Mouse (Mus musculus) heart, adult 8-10 months (tissue): ENCODE measurements around the gene Rnls. TPM values are rescaled to one million over a fixed set of nuclear protein-coding genes. Genes with fewer than 3 reads are reported as not detected.

Experiments used
- DNase-seq: peaks from one replicate; pipeline ENCODE4 v3.0.0; 2022; ENCODE audit warnings: low spot score
- total RNA-seq, 4 experiments: library from RNA; stranded (reverse); gene quantifications; 2 replicates each; pipeline ENCODE4 v1.2.4; 2022

Rnls gene
- total RNA-seq, 4 experiments from 2014 or later, result 12.7 to 13.9 (median 13.4) TPM

GRCm38 (mm10) chr19:33201181-33201580, 190.9 kb downstream of the Rnls start:
- no peak for DNase-seq

- peak; percentile 7 for DNase-seq
Measured at GRCm38 (mm10) chr19:33192064-33192463, 200.0 kb downstream of the Rnls start.

DNA sequence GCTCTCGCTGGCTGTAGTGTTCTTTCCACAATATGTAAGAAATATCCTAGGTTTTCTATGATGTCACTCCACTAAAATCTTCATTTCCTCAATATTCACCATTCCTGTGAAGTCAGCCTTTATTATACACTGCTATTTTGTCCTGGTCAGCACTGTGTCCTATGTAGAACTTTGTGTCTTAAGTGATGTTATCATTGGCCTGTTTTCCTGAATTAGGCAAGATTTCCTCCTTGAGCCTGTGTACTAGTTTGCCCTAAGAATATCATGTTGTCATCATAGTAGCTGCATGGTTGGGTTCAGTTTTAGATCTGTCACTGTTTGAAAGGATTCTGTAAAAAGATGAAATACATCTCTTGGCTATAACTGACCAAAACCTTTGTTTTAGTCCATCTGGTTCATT, 203.3 kb downstream of the Rnls start:
- peak; percentile 32 for DNase-seq

- no peak for DNase-seq
Measured at GRCm38 (mm10) chr19:33179595-33179994, 212.5 kb downstream of the Rnls start.

GRCm38 (mm10) chr19:33178866-33179265, 213.2 kb downstream of the Rnls start:
- no peak for DNase-seq

- no peak for DNase-seq
Measured at GRCm38 (mm10) chr19:33178367-33178766, 213.7 kb downstream of the Rnls start.

DNA sequence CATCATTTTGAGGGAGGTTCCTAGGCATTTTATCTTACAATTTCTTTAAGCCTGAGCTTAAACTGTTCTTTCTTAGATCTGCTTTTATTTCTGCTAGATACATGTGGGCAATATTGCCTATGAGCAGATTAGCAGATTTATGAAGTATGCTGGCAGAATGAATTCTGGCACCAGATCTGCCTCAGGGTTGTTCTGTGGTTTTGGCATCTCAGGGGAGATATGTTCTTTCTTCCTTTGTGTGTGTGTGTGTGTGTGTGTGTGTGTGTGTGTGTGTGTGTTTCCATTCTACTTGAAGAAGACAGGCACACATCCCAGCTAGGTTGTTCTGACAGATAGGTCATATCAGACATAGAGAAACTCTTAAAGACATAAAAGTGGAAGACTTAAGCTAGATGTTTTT, 218.1 kb downstream of the Rnls start:
- DNase-seq, result no peak

- no peak for DNase-seq
Measured at GRCm38 (mm10) chr19:33169881-33170280, 222.2 kb downstream of the Rnls start.

GRCm38 (mm10) chr19:33167528-33168264, 224.4 kb downstream of the Rnls start:
- no peak for DNase-seq

DNA sequence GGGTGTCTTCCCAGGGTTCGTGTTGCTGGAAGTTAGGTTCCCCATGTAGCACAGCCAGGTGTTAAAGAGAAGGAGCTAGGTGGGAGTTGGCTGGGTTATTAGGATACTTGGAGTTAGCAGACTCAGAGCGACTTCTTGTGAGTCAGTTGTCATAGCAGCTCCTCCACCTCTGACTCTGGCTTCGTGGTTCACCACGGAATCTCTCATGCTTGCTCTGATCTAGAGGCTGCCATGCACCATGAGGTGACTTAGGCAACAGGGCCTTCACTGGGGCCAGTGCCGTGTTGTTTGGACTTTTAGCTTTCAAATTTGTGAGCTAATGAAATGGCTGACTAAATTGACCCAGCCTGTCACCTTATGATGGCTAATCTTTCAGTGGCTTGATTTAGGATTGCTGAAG, 227.3 kb downstream of the Rnls start:
- no peak for DNase-seq

DNA sequence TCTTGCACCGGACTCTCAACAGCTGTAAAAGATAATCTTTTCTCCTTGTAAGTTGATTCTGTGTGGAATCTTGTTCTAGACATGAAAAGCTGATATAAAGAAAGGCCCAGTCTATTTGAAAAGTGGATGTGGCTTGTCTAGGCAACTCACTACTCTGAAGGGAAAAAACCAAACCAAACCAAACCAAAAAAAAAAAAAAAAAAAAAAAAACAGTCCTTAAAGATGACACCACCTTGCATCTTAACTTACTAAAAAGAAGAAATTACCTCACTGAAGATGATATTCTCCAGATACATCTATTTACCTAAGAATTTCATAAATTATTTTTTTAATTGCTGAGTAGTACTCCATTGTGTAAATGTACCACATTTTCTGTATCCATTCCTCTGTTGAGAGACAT, 230.2 kb downstream of the Rnls start:
- no peak for DNase-seq

GRCm38 (mm10) chr19:33159897-33160296, 232.2 kb downstream of the Rnls start:
- no peak for DNase-seq

GRCm38 (mm10) chr19:33159192-33159591, 232.9 kb downstream of the Rnls start:
- no peak for DNase-seq

DNA sequence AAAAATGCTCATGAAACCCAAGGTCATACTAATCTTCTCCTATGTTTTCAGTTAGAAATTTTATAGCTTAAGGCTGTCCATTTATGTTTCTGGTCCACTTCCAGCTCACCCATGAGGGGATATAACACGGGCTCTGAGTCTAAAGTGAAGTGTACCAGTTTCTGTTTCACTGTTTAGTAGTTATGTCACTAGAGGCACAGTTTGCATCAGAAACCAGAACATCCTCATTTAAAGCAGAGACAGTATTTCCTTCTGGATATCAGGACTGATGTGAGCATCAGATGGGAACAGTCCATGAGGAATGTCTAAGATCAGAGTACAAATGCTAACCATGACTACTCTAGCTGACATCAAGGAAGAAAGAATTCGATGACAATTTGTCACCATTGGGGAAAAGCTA, 233.9 kb downstream of the Rnls start:
- DNase-seq, result no peak

GRCm38 (mm10) chr19:33148411-33148810, 243.7 kb downstream of the Rnls start:
- no peak for DNase-seq

DNA sequence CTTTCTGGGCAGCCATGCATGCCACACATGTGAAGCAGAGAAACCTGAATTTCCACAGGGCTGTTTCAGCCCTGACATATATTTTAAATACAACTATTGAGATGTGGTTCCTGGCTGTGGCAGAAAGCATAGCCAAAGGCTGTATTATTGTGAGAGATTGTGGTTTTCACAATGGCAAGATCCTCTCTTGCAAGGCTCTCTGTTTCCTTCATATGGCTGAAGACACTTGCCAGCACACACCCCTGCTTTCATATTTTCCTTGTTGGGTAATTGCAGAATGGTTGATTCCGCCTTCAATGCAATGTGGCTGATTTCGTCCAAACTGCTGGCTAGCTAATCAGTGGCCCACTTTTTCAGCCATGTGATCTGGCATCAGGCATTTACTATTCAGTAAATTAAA, 248.9 kb downstream of the Rnls start:
- DNase-seq, result no peak

DNA sequence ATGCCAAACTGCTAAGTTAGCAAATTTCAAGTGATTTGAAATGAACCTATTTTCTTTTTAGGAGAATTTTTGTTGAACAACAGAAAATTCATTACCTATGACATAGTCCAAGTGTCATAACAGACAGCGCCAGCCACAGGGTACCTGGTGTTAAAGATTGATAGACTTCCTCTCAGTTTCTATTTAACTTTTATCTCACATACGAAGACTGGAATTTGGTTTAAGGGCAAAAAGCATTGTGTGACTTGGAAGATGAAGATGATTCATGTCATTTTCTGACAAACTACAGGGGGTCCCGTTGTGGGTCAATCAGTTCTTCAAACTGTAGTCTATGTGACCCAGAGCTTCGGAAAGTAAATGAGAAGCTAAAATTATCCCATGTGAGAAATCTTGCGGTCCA, 254.8 kb downstream of the Rnls start:
- DNase-seq, result no peak

DNA sequence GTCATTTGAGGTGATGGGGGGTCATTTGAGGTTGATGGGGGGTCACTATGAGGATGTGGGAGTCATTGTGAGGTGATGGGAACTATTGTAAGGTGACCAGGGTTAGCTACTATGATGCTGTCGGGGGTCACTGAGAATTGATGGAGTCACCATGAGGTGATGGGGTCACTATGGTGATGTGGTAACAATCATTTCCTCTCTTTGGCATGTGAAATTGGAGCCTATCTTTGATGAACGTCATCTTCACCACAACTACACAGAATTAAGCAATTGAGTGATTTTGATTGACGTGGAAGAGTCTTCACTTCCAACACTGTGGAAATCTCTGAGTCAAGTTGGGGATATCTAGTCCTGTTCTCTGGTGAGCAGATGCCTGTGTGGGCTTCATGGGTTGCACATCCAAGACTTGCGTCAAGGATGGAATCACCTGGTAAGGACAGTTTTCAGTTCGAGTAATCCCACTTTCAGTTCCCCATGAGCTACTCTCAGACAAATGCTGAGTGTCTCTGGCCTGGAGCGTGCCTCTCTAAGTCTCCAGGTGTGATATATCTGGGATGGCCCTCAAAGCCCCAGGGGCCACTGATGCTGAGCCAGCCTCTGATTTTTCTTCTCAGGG, 269.4 kb downstream of the Rnls start:
- no peak for DNase-seq

GRCm38 (mm10) chr19:33119947-33120346, 272.1 kb downstream of the Rnls start:
- no peak for DNase-seq

GRCm38 (mm10) chr19:33118898-33119297, 273.2 kb downstream of the Rnls start:
- DNase-seq, result no peak

GRCm38 (mm10) chr19:33114631-33115295, 277.3 kb downstream of the Rnls start:
- DNase-seq, result peak; percentile 38

DNA sequence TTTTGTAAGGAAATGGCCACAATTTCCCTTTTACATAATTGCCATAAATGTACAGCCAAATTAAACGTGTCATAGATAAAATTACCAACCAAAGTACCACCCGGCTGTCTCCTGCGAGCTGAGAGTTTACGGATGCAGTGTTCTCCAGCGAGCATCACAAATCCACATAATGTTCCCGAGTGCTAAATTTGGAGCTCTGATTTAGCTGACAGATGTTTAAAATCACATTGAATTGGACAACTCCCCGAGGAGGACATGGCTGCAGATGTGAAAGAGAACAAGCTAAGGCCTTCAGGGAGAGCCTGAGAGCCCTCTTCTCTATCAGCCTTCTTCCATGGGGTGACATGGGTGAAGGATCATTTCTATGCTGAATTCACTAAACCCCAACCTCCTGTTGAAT, 278.3 kb downstream of the Rnls start:
- peak; percentile 73 for DNase-seq

GRCm38 (mm10) chr19:33110404-33110803, 281.7 kb downstream of the Rnls start:
- no peak for DNase-seq
